Mouse (Mus musculus) embryonic facial prominence, embryonic 11.5 days (tissue): Measurements from ENCODE around the gene Tcta. TPM values are rescaled to one million over a fixed set of nuclear protein-coding genes. Genes with fewer than 3 reads are reported as not detected.

Experiments used
- ATAC-seq: fragments of 200-750 bp; cut with Nextera tagmentation; replicated peaks from 2 replicates; pipeline ENCODE4 v1.8.0; 2017; ENCODE audit warnings: low read depth; ENCODE audit not compliant: insufficient number of reproducible peaks, low FRiP score, low TSS enrichment
- DNase-seq: peaks from one replicate; pipeline ENCODE4 v3.0.0-alpha.2; 2015; ENCODE audit warnings: low spot score
- H3K27ac ChIP-seq: fragments of 300-500 bp; sonication (generic); replicated peaks from 2 replicates; pipeline ENCODE4 v1.5.1; 2014; ENCODE audit warnings: mild to moderate bottlenecking, low read depth, low read length, control low read depth
- H3K27me3 ChIP-seq: fragments of 300-500 bp; sonication (generic); 2 replicates; pipeline ENCODE4 v1.6.1; 2014; ENCODE audit warnings: mild to moderate bottlenecking, low read length, moderate library complexity, mixed read lengths; ENCODE audit not compliant: control insufficient read depth, insufficient read depth
- H3K36me3 ChIP-seq: fragments of 300-500 bp; sonication (generic); replicated peaks from 2 replicates; pipeline ENCODE4 v1.6.1; 2014; ENCODE audit warnings: low read depth, mild to moderate bottlenecking, low read length, moderate library complexity, mixed read lengths; ENCODE audit not compliant: control insufficient read depth, insufficient read depth
- H3K4me1 ChIP-seq: fragments of 300-500 bp; sonication (generic); 2 replicates; pipeline ENCODE4 v1.6.1; 2014; ENCODE audit warnings: low read length, mixed read lengths; ENCODE audit not compliant: control insufficient read depth, insufficient read depth
- H3K4me2 ChIP-seq: fragments of 300-500 bp; sonication (generic); 2 replicates; pipeline ENCODE4 v1.6.1; 2014; ENCODE audit warnings: low read depth, mild to moderate bottlenecking, control low read depth, low read length, moderate library complexity
- H3K4me3 ChIP-seq: fragments of 300-500 bp; sonication (generic); 2 replicates; pipeline ENCODE4 v1.5.1; 2014; ENCODE audit warnings: low read depth, low read length, control low read depth
- H3K9ac ChIP-seq: fragments of 300-500 bp; sonication (generic); replicated peaks from 2 replicates; pipeline ENCODE4 v1.6.1; 2014; ENCODE audit warnings: mild to moderate bottlenecking, control low read depth, low read length
- H3K9me3 ChIP-seq: fragments of 300-500 bp; sonication (generic); replicated peaks from 2 replicates; pipeline ENCODE4 v1.6.1; 2016; ENCODE audit warnings: mild to moderate bottlenecking, low read length, inconsistent platforms, mixed read lengths; ENCODE audit not compliant: control insufficient read depth
- WGBS: fragments of 180-500 bp; shearing (Covaris S2); extraction: QIAGEN DNeasy Blood & Tissue Kit; methylation state at CpG from one replicate; pipeline ENCODE4 v1.1.7; 2014; 5-methylcytosine and 5-hydroxymethylcytosine counted together
- polyA plus RNA-seq: library from polyadenylated mRNA; unstranded; fragments of >200 nt; fragmentation: Nextera tagmentation; extraction: Ambion mirVana; gene quantifications from 2 replicates; pipeline ENCODE4 v1.2.1, GENCODE M21; 2014

Tcta gene
- polyA plus RNA-seq = 20.6 and 25.4 TPM in 2 replicates

- peak within 1 kb of the TSS; percentile 73 for H3K4me2 ChIP-seq
- WGBS = under 1% methylated on average over 65 of the region's 81 CpGs
- DNase-seq = peak; percentile 99
These were observed at the start of gene Tcta, which contains the start of gene Rhoa for GRCm38 (mm10) chr9:108305629-108306520. Gene Tcta, minus strand, starts transcription at chr9:108306160. Gene Rhoa, plus strand, starts transcription at chr9:108306129.

GRCm38 (mm10) chr9:108349727-108350126 is 43.8 kb upstream of the Tcta start:
- Histone ChIP-seq H3K36me3 (peaks cover 21% of the 10 kb centered on the region), H3K9ac (no peak overlapping the region), H3K9me3 (no peaks in the 10 kb centered on the region), H3K27me3 (no peaks in the 10 kb centered on the region), H3K4me1 (no peaks in the 10 kb centered on the region), H3K4me3 (no peak overlapping the region), H3K27ac (no peak overlapping the region), H3K4me2 (no peak overlapping the region)
- WGBS = 91% methylated on average over 4 of the region's 4 CpGs
- DNase-seq (no peak), ATAC-seq (no peak)

More at GRCm38 (mm10) chr9:108305629-108306520, at the start of gene Tcta, which contains the start of gene Rhoa:
- Histone ChIP-seq H3K36me3 (no peaks in the 10 kb centered on the region), H3K9ac (peak within 1 kb of the TSS; percentile 94), H3K4me1 (no peaks in the 10 kb centered on the region), H3K9me3 (no peaks in the 10 kb centered on the region), H3K27ac (peak within 1 kb of the TSS; percentile 99), H3K4me3 (peak within 1 kb of the TSS; percentile 94), H3K27me3 (no peaks in the 10 kb centered on the region)
- peak; percentile 94 for ATAC-seq

- no peaks in the 10 kb centered on the region for H3K27me3 ChIP-seq
- 10% methylated on average over 14 of the region's 14 CpGs for WGBS
- no peaks in the 10 kb centered on the region for H3K4me1 ChIP-seq
These were observed 42.3 kb upstream of the Tcta start for GRCm38 (mm10) chr9:108348290-108348680.

GRCm38 (mm10) chr9:108347540-108348289 is 41.8 kb upstream of the Tcta start, which contains the start of gene Usp4:
Gene Usp4, plus strand, starts transcription at chr9:108347853.
- Histone ChIP-seq H3K4me2 (peak within 1 kb of the TSS; percentile 69), H3K4me3 (peak within 1 kb of the TSS; percentile 89), H3K36me3 (peaks cover 15% of the 10 kb centered on the region; the same call in 1 of the 2 replicates), H3K9ac (peak within 1 kb of the TSS; percentile 86), H3K4me1 (no peaks in the 10 kb centered on the region), H3K27me3 (no peaks in the 10 kb centered on the region), H3K9me3 (no peaks in the 10 kb centered on the region), H3K27ac (peak within 1 kb of the TSS; percentile 83)
- 1% methylated on average over 75 of the region's 75 CpGs for WGBS
- peak; percentile 95 for DNase-seq
- ATAC-seq = peak; percentile 96

More at GRCm38 (mm10) chr9:108348290-108348680, 42.3 kb upstream of the Tcta start:
- peak overlapping the region; percentile 89 for H3K4me3 ChIP-seq
- peak overlapping the region; percentile 69 for H3K4me2 ChIP-seq
- peak overlapping the region; percentile 83; the same call in 1 of the 2 replicates for H3K27ac ChIP-seq
- DNase-seq (no peak), ATAC-seq (no peak)
- H3K9me3 ChIP-seq = no peaks in the 10 kb centered on the region
- H3K9ac ChIP-seq = peak overlapping the region; percentile 86
- H3K36me3 ChIP-seq = peaks cover 15% of the 10 kb centered on the region; the same call in 1 of the 2 replicates

GRCm38 (mm10) chr9:108347024-108347423 is 41.1 kb upstream of the Tcta start:
- no peaks in the 10 kb centered on the region for H3K4me1 ChIP-seq
- peak overlapping the region; percentile 86 for H3K9ac ChIP-seq
- 5% methylated on average over 11 of the region's 11 CpGs for WGBS
- ATAC-seq (no peak), DNase-seq (no peak)
- peak overlapping the region; percentile 83 for H3K27ac ChIP-seq
- peaks cover 10% of the 10 kb centered on the region; the same call in 1 of the 2 replicates for H3K36me3 ChIP-seq
- no peaks in the 10 kb centered on the region for H3K9me3 ChIP-seq
- peak overlapping the region; percentile 69 for H3K4me2 ChIP-seq
- no peaks in the 10 kb centered on the region for H3K27me3 ChIP-seq
- H3K4me3 ChIP-seq = peak overlapping the region; percentile 89

- ATAC-seq = no peak
- Histone ChIP-seq H3K4me2 (no peak overlapping the region), H3K4me1 (no peaks in the 10 kb centered on the region), H3K9me3 (no peaks in the 10 kb centered on the region), H3K27me3 (no peaks in the 10 kb centered on the region), H3K36me3 (no peaks in the 10 kb centered on the region), H3K9ac (no peak overlapping the region), H3K27ac (no peak overlapping the region), H3K4me3 (no peak overlapping the region)
- no peak for DNase-seq
- WGBS = 80% methylated on average over 4 of the region's 4 CpGs
These were observed 38.5 kb upstream of the Tcta start for GRCm38 (mm10) chr9:108344471-108344870.

- no peak overlapping the region for H3K4me2 ChIP-seq
- 100% methylated on average over 1 of the region's 1 CpGs for WGBS
- H3K27me3 ChIP-seq = no peaks in the 10 kb centered on the region
- no peaks in the 10 kb centered on the region for H3K36me3 ChIP-seq
- H3K27ac ChIP-seq = no peak overlapping the region
- no peak overlapping the region for H3K9ac ChIP-seq
- no peaks in the 10 kb centered on the region for H3K9me3 ChIP-seq
- H3K4me3 ChIP-seq = no peak overlapping the region
- DNase-seq (no peak), ATAC-seq (no peak)
- no peaks in the 10 kb centered on the region for H3K4me1 ChIP-seq
These were observed 37.9 kb upstream of the Tcta start for GRCm38 (mm10) chr9:108343835-108344234.
